Mouse (Mus musculus): Measurements from ENCODE around the gene Awat1.
A peak's percentile ranks its signal among the peaks of the same experiment; 100 is the strongest.

Awat1 gene

DNA sequence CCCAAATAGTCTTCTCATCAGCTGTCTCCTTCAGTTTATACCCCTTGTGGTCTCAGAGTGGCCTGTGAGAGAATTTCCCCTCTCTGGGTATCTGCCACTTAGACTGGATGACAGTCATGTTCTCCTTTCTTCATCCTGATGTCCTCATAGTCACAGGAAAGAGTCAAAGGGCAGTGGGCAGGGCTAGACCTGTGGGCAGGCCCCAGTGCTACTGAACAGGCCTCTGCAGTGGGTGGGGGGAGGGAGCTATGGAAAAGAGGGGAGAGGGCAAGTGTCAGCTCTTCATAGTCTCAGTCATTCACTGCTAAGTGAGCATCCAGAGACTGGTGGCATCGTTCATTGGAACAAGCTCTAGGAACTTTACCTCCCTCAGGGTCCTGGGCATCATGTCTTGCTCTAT lies at the start of gene Awat1:
Gene Awat1, plus strand, starts transcription at position 301 of the 400 bp plus-strand sequence.
- no peak for DNase-seq (ENCODE audit: low read depth)

- no peak for DNase-seq (ENCODE audit: low read depth)
Observed at GRCm38 (mm10) chrX:100524471-100524870, 47.6 kb upstream of the Awat1 start, which contains the start of gene Dgat2l6. Gene Dgat2l6, plus strand, starts transcription at chrX:100524838.

DNA sequence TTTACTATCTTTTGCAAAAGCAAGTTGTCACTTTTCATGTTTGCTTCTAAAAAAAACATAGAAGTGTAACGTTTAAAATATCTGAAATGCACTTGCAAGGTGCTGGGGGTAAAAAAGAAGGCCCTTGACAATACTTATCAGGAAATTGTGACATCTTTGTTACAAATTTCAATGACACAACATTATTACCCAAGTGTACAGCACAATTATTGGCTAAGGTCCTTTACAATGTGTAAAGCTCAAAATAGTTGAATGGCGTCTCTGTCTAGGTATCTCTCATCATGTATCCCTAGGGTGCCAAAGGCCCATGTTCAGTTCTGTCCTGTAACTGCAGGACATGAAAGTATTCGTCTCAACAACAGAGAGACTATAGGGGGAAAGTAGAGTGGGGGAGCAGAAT lies 16.0 kb upstream of the Awat1 start:
- no peak for DNase-seq (ENCODE audit: low read depth)

DNA sequence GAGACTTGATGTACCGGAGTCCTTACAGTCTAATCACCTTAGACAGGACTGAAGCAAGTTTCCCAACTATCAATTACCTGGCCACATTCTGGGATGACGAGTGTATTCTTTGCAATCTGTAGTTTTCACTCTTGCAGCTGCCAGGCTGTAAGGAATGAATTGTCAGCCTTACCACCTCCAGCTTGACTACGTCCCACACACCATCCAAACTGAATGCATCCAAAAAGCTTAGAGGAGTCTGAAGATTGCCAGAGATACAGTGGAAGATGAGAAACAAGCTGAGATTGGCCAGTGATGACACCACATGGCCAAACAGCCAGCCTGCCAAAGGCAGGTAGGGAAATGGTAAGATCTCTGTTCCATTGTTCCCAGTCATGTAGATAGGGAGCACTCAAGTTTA lies 6.4 kb upstream of the Awat1 start:
- DNase-seq (ENCODE audit: low read depth): no peak

- no peak for DNase-seq (ENCODE audit: low read depth)
Observed at GRCm38 (mm10) chrX:100594791-100595190, 22.7 kb downstream of the Awat1 start, which contains the start of gene P2ry4. Gene P2ry4, minus strand, starts transcription at chrX:100594869.

- DNase-seq (ENCODE audit: low read depth): no peak
Observed at GRCm38 (mm10) chrX:100597439-100597838, 25.4 kb downstream of the Awat1 start.

- DNase-seq (ENCODE audit: low read depth): no peak
Observed at GRCm38 (mm10) chrX:100599755-100600154, 27.7 kb downstream of the Awat1 start.

DNA sequence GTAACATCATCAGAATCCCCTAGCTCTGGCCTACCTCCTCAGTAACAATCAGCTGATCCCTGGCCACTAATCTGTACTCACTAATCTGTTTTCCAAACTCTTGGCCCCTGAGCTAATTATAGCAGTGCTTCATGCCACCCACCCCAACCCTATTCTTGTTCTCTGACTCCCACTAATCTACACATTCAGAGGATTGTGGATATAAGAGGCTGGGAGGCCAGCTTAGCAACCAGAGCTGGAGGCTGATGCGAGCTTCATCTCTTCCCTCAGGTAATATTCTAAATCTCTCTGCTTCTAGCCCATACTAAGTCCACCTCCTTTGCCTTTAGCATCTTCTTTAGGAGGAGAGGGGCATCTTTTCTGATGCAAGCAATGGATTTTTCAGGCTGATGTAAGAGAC lies 33.3 kb downstream of the Awat1 start, which contains the start of gene Arr3:
Gene Arr3, plus strand, starts transcription at position 184 of the 400 bp plus-strand sequence.
- DNase-seq (ENCODE audit: low read depth): no peak

- no peak for DNase-seq (ENCODE audit: low read depth)
Observed at GRCm38 (mm10) chrX:100618488-100618887, 46.4 kb downstream of the Awat1 start.

GRCm38 (mm10) chrX:100621366-100621765 lies 49.3 kb downstream of the Awat1 start:
- DNase-seq (ENCODE audit: low read depth): no peak

GRCm38 (mm10) chrX:100624242-100624641 lies 52.2 kb downstream of the Awat1 start:
- no peak for DNase-seq (ENCODE audit: low read depth)

DNA sequence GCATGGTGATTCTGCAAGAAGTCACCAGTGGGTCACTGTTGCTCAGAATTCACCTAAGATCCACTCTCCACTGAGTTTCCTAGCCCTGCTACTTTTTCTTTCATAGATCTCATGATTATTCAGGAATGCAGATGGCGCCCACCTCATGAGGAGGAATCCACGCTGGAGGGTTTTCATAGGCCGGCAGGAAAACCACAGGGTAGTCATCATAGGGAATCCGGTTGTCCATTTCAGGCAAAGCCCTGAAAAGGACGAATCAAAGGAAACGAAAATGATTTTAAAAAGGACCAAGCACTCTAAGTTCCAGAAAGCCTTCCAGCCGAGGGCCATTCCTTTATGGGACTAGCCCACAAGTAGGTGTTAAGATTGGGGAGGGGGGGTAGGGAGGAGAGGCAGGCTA lies 53.1 kb downstream of the Awat1 start:
- peak; percentile 30 for DNase-seq (ENCODE audit: low read depth)

DNA sequence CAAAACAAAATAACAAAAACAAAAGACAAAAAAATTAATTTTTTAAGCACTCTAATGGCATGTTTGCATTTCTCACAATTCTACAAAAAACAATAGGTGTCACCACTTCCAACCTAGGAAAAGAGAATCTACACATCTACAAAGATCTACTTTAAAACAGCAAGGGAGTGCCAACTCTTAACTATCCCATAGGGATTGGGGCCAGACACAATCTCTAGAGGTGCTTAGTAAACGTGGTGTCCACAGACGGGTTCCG lies 53.4 kb downstream of the Awat1 start, which contains the start of gene Kif4:
Gene Kif4, plus strand, starts transcription at position 192 of the 256 bp plus-strand sequence.
- DNase-seq (ENCODE audit: low read depth): no peak

DNA sequence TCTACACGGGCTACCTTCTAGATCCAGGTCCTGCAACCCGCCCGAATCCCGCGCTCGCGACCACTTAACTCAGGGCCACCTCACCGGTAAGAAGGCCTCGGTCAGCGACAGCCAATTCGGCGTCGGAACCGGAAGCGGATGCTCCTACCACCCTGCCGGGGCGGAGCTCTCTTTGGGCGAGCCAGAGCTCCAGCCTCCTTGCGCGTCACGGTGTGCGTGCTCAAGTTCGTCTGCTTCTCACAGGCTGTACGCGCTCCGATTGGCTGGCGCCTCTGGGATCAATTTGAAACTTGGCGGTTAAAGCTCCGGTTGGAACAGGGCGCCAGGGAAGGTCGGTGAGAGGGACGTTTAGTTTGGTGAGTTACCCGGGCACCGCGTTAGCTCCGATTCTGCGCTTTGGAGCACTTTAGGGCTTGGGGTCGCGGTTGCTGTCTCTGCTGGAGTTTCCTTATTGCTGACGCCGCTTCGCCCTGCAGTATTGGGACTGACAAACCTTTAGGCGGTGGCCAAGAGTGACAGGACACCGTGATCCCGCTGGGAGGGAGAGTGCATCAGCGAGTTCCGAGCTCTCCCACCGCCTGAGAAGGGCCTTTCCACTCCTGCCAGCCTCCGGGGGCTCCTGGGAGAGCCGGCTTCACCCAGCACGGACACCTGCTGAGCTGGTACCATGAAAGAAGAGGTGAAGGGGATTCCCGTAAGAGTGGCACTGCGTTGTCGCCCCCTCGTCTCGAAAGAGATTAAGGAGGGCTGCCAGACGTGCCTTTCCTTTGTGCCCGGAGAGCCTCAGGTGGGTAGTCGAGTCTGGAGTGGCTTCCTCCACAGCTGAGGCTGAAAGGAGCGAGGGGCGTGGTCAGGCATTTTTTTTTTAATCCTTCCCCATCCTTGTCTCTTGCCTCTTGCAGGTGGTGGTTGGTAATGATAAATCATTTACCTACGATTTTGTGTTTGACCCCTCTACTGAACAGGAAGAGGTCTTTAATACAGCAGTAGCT lies 54.0 kb downstream of the Awat1 start, which contains the start of gene Pdzd11:
Gene Pdzd11, minus strand, starts transcription at position 767 of the 992 bp plus-strand sequence.
- peak; percentile 94 for DNase-seq (ENCODE audit: low read depth)
